Mouse (Mus musculus) liver, embryonic 14.5 days (tissue): Measurements from ENCODE around the gene Layn.

ENCODE experiments used
- CTCF ChIP-seq: IDR thresholded peaks from 2 replicates; pipeline ENCODE4 v1.5.1; 2016; ENCODE audit warnings: antibody characterized with exemption, low read depth, control low read depth
- EP300 ChIP-seq: IDR thresholded peaks from 2 replicates; pipeline ENCODE4 v1.6.1; 2016; ENCODE audit warnings: antibody characterized with exemption, low read depth

GRCm38 (mm10) chr9:51101756-51102425, 25.0 kb upstream of the Layn start, which contains the start of gene 4833427G06Rik:
- TF ChIP-seq CTCF: no peak; the same call in 1 of the 2 replicates
- TF ChIP-seq EP300: no peak
